Mouse (Mus musculus) kidney, adult 11 months (tissue): ENCODE results near the gene Lingo4.

Experiments
- DNase-seq: peaks from one replicate; pipeline ENCODE4 v3.0.0; 2022

Lingo4 gene

GRCm38 (mm10) chr3:94388047-94388446 is 10.3 kb upstream of the Lingo4 start:
- DNase-seq: no peak

DNA sequence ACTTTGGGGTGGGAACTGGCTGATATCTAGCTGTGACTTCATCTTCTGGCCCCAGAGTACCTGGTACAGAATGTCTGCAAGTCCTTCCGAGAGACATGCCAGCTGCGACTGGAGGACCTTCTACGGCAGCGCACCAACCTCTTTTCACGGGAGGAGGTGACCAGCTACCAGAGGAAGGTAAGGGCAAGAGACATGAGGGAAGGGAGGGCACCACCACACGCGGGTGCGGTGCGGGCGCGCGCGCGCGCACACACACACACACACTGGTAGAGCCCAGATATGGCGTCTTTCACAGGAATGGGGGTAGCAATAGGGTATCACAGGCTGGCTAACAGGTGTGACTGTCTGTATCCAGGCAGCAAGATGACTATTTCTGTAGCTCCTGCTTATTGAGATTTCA is 8.9 kb upstream of the Lingo4 start:
- no peak for DNase-seq

DNA sequence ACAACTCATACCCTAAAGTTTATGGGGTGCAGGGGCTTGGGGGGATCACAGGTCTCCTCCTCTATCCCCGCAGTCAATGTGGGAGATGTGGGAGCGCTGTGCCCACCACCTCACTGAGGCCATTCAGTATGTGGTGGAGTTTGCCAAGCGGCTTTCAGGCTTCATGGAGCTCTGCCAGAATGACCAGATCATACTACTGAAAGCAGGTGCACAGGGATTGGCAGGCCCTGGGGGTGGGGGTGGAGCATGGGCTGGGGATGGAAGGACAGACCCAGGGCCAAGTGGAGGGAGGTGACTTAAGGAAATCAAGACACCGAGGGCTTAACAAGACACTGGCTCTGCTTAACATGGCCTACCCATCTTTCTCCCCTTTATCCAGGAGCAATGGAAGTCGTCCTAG is 7.3 kb upstream of the Lingo4 start:
- DNase-seq: no peak

DNA sequence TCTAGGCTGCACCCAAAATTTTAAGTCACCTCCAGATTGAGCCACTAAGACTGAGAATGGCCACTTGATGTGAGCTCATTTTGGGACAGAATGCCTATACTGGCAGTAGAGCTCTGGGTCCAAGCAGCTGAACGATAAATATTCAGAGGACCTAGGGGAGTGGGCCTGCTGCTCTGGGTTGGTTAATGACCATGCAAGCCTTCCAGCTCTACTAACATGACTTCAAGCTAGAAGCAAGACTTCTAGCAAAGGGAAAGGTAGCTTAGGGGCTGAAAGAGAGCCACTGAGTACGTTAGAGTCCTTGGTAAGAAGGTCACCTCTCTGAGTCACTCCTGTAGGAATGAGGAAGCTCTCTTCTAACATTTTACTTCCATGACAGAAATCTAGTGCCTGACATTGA is 6.2 kb upstream of the Lingo4 start:
- DNase-seq: no peak

DNA sequence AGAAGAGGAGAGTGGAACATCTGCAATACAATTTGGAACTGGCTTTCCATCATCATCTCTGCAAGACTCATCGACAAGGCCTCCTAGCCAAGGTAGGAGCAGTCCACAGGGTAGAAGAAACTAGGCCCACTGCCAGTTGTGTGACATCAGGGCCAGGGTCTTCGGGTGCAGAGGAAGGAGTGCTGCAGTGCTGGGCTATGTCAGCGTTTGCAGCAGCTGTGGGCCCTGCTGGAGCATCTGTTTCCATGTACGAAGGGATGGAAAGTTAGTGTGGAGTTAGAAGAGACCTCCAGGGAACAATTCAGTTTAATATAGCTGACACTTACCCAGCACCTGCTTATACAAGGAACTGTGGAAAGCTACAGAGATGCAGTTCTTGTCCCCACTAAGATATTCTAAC is 5.3 kb upstream of the Lingo4 start:
- no peak for DNase-seq

GRCm38 (mm10) chr3:94396336-94396735 is 2.0 kb upstream of the Lingo4 start:
- no peak for DNase-seq

DNA sequence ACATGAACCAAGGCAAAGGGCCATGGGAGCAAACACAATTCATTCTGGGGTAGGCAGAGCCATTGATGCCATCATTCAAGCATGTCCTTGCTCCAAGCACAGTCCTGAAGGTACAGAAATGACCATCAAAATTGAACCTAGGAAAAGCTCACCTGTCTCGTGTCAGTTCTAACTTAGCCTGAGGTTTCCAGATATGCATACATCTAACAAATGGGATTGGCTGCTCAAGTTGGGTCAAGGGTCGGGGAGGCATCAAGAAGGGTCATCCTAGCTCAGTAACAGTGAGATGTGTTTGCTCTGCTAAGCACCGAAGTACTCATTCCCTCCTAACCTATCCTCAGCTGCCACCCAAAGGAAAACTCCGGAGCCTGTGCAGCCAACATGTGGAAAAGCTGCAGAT is 1.5 kb upstream of the Lingo4 start:
- DNase-seq: no peak

DNA sequence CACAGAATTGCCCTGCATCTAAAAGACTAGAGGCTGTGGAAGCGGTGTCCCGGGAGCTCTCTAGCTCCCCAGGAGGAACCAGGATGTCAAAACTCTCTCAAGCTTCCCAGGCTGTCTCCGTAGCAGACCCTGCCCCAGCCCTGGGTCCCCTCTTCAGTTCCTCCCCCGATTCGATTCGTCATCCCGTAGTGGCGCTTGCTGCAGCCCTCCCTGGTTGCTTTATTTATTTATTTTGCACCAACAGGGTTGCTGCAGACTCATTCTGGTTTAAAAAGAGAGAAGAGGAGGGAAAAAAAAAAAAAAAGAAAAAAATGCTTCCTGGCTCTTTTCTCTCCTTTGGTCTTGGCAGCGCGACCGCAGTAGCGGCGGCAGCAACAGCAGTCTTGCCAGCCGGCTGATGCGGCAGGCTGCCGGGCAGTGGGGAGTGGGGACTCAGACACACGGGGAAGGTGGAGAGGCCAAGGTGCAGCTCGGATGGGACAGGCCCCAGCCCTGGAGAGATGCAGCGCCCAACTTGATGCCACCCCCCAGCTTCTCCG is 695 bp downstream of the Lingo4 start:
- DNase-seq: no peak

DNA sequence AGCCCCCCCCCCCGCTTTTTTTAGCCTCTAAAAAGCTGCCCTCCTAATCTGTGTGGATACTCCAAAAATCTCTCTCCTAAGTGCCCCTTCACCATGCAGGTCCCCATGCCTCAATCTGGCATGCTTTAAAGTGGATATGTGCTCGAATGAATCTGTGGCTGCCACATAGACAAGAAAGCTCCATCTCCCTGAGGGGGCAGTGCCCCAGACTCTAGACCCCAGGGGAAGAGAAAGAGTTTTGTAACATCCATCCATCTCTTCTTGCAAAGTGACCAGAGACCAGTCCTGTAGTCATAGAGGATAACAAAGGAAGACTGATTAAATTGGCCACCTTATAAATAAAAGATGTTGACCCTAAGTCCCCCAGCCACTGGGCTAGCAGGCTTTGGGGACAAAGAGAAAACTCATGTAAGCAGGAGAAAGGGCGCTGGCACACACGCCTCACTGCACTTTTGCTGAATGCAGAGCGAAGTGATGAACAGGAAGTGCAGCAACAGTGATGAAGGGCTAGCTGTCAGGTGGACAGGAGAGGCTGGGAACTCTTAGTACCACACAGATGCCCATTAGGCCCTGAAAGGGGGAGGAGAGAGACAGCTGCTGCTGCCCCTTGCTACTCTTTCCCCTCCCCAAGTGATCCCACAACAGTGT is 1.5 kb downstream of the Lingo4 start:
- DNase-seq: no peak

DNA sequence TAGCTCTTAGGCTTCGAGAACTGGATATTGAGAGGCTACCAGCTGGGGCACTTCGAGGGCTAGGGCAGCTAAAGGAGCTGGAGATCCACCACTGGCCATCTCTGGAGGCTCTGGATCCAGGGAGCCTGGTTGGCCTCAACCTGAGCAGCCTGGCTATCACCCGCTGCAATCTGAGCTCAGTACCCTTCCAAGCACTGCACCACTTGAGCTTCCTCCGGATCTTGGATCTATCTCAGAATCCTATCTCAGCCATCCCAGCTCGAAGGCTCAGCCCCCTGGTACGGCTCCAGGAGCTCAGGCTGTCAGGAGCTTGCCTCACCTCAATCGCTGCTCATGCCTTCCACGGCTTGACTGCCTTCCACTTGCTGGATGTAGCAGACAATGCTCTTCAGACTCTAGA is 4.1 kb downstream of the Lingo4 start:
- no peak for DNase-seq

DNA sequence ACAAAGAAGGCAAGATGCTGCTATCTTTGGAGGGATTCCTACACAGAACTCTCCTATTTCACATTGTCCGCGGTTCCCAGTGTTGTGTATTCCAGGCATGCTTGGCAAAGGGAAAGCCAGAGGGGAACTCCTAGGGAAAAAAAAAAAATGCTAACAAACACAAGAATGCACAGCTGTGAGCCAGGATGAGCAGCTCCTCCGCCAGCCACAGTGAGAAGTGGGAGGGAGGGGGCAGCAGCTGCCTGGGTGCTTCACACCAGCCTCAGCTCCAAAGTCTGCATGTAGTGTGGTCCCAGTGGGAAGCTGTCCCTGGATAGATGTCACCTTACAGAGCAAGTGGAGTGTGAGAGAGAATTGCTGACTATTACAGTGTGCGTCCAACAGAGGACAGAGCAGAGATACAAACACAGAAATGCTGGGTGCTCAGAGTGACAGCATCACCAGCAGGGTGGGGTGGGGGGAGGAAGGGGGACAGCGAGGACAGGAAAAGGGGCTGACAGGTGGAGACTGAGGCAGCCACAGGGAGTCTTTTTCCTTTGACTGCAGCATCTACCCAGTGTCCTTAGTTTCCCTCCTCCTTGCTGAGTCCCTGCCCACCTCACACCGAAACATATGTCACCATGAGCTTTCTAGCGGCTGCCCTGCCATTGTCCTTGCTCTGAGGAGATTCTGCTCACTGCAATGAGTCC is 6.2 kb downstream of the Lingo4 start:
- DNase-seq: no peak

DNA sequence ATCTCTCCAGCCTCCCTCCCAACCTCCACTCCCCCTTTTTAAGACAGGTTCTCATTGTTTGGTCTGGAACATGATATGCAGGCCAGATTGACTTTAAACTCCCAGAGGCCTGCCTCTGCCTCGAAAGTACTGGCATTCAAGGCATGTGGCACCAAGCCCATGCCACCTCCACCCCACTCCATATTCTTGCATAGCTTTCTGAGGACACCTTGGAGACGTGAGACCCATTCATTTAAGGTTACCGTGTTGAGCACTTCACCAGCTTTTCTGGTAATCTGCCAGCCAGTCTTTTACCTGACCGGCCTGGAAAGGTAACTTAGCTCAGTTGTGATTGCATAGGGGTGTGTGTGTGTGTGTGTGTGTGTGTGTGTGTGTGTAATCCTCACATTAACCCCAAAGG is 7.2 kb downstream of the Lingo4 start:
- DNase-seq: peak; percentile 36

GRCm38 (mm10) chr3:94412530-94412929 is 14.2 kb downstream of the Lingo4 start:
- no peak for DNase-seq

DNA sequence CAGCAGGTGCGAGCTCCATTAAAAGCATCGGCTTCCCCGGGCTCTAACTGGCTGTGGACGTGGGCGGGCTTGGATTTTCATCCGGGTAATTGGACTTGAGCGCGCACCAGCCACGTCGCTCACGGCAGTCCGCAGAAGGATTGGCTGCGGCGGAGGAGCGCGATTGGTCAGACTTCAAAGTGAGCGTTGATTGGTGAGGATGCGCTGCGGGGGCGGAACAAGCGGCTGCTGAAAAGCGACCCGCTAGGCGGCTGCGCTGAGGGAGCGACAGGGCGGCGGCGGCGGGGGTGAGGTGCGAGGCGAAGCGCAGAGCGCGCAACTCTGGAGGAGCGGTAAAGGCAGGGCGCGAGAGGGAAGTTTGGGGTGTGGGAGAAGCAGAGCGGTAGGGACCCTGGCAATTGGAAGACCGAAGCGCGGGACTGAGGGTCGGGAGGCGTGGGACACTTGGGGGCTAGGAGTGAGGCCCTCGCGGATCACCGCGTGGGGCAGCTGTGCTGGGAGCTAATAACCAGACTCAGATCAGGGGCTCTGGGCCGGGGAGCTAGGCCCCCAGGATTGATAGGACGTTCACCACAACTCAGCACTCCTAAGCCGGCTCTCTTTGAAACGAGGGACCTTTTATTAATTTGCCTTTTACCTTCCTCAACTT is 14.8 kb downstream of the Lingo4 start, which contains the start of gene Tdrkh:
Gene Tdrkh, plus strand, starts transcription at position 243 of the 649 bp plus-strand sequence.
- peak; percentile 96 for DNase-seq

GRCm38 (mm10) chr3:94430980-94431379 is 32.7 kb downstream of the Lingo4 start:
- DNase-seq: no peak

GRCm38 (mm10) chr3:94434305-94434704 is 36.0 kb downstream of the Lingo4 start:
- no peak for DNase-seq

GRCm38 (mm10) chr3:94436420-94436819 is 38.1 kb downstream of the Lingo4 start:
- no peak for DNase-seq

GRCm38 (mm10) chr3:94441182-94441581 is 42.9 kb downstream of the Lingo4 start:
- no peak for DNase-seq

DNA sequence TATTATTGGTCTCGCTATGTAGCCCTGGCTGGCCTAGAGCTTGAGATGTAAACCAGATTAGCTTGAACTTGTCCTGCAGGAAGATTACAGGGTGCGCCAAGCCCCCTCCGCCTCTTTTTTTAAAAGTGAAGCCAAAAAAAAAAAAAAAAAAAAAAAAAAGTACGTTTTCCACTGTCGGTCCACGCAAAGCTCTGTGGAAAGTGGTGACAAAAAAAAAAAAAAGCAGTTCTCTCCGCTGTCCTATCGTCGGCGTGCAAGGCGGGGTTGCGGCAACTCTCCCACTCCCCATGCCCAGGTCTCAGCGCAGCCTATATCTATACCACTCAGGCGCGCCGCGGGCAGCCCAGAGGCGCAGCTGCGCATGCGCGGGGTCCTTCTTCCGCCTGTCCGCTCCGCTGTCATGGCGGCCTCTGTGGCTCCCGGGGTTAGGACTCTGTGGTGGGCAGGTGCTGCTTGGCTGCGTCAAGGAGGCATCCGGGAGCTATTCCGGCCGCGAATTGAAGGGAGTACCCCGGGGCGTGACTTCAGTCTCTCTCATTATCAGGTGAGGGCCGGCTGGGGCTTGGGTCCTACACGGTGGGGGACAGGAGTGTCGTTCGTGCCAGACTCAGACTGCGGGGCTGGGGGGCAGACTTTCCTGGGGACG is 44.8 kb downstream of the Lingo4 start, which contains the start of gene Mrpl9:
Gene Mrpl9, plus strand, starts transcription at position 368 of the 646 bp plus-strand sequence.
- peak; percentile 90 for DNase-seq

- DNase-seq: peak; percentile 17
Measured at GRCm38 (mm10) chr3:94443597-94443964, 45.3 kb downstream of the Lingo4 start, which contains the start of gene Oaz3. TSS of gene Oaz3 (minus strand) at chr3:94443915.

DNA sequence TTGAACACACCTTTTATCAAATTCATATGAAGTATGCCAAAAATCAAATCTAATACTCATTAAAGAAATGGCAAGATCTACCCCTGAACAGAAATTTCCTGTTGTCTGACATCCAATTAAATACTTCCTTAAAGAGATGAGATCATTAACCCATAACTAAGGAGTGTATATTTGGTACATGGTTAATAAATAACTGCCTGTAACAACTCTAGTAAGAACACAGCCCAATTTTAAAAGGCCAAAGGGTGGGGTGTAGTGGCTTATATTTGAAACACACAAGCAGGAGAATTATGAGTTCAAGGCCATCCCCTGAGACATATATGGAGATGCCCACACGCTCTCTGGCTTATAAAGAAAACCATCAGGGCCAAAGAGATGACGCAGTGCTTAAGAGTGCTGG is 51.1 kb downstream of the Lingo4 start:
- no peak for DNase-seq
